Mouse (Mus musculus): ENCODE results near the gene Ctdnep1. TPM values are rescaled to one million over a fixed set of nuclear protein-coding genes. Genes with fewer than 3 reads are reported as not detected.

The Ctdnep1 gene
- polyA plus RNA-seq, 1 experiment, result 42.5 TPM

DNA sequence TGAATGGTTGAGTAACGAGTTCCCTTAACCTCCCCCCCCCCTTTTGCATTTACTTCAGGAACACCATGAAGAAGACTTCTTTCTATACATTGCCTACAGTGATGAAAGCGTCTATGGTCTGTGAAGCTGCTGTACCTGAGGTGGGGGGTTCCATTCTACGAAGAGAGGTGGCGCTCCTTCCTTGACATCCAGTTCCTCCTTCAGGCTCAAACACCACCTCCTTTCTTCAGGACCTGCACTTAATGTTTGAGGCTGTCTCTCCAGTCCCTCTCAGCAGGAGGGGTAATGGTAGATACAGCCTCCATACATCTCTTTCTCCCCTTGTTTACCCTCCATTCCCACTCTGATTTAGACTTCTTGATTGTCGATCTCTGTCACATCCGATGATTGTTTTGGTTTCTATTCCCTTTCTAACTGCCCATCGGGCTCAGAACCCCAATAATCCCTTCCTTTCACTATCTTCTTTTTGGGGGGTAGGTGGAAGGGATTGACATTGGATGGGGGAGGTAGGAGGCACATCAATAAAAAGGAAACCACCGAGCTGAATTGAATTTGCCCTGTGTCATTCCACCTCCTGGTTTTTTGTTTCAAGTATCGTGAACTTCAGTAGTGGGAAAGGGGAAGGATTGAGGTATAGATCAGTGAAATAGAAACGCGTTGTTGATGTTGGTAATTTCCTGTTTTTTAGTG lies 13.6 kb downstream of the Ctdnep1 start:
- Histone ChIP-seq H3K4me3 (replicated peaks; ENCODE audit: control insufficient read depth, low read depth, low read length) (no peak overlapping the region), H3K27ac (ENCODE audit: control insufficient read depth, insufficient read depth, low read depth, low read length, poor library complexity) (no peak overlapping the region), H3K4me1 (ENCODE audit: control insufficient read depth, insufficient read depth, low read length) (peaks cover 2% of the 10 kb centered on the region; the same call in 1 of the 2 replicates)

DNA sequence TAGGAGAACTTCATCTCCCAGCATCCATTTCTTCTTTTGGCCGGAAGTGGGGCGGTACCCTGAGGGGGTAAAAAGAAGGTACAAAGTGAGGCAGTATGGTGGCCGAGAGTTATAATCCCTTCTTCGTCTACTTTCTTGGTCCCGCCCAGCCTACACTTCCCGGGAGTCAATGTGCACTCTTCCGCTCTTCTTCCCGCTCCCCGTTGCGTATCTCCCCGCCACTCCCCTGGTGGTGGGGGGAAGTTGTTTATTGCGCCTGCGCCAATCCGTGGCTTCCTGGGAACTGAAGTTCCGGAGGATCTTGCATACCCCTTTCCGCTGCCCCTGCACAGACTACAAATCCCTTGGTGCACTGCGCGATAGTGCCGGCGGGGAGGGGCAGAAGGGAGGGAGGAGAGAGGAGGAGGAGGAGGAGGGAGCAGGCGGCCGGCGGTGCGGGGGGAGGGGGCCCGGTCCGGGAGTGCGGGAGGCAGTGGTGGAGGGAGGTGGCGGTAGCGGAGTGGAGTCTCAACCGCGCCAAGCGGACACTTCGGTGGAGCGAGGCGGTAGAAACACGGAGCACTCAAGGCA lies 14.5 kb downstream of the Ctdnep1 start, which contains the start of gene Phf23:
Phf23 (plus strand) TSS at position 387 of the 570 bp plus-strand sequence.
- Histone ChIP-seq H3K4me3 (replicated peaks; ENCODE audit: control insufficient read depth, low read depth, low read length) (peak within 1 kb of the TSS; percentile 89), H3K27ac (ENCODE audit: control insufficient read depth, insufficient read depth, low read depth, low read length, poor library complexity) (peak within 1 kb of the TSS; percentile 98), H3K4me1 (ENCODE audit: control insufficient read depth, insufficient read depth, low read length) (peaks cover 2% of the 10 kb centered on the region; the same call in 1 of the 2 replicates)
- WGBS, result 2% methylated on average over 35 of the region's 36 CpGs
- TF ChIP-seq POLR2A (IDR thresholded peaks at IDR 0.05; ENCODE audit: borderline replicate concordance, control insufficient read depth, low read depth, low read length), result peak; percentile 43; the same call in 1 of the 2 replicates
- TF ChIP-seq CTCF (IDR thresholded peaks at IDR 0.05; ENCODE audit: control insufficient read depth, insufficient read depth, low read length), result peak; percentile 30; the same call in 1 of the 2 replicates

More for the DNA sequence above, 13.6 kb downstream of the Ctdnep1 start:
- WGBS, result 80% methylated on average over 11 of the region's 11 CpGs
- TF ChIP-seq POLR2A (IDR thresholded peaks at IDR 0.05; ENCODE audit: borderline replicate concordance, control insufficient read depth, low read depth, low read length) (no peak), CTCF (IDR thresholded peaks at IDR 0.05; ENCODE audit: control insufficient read depth, insufficient read depth, low read length) (no peak)

DNA sequence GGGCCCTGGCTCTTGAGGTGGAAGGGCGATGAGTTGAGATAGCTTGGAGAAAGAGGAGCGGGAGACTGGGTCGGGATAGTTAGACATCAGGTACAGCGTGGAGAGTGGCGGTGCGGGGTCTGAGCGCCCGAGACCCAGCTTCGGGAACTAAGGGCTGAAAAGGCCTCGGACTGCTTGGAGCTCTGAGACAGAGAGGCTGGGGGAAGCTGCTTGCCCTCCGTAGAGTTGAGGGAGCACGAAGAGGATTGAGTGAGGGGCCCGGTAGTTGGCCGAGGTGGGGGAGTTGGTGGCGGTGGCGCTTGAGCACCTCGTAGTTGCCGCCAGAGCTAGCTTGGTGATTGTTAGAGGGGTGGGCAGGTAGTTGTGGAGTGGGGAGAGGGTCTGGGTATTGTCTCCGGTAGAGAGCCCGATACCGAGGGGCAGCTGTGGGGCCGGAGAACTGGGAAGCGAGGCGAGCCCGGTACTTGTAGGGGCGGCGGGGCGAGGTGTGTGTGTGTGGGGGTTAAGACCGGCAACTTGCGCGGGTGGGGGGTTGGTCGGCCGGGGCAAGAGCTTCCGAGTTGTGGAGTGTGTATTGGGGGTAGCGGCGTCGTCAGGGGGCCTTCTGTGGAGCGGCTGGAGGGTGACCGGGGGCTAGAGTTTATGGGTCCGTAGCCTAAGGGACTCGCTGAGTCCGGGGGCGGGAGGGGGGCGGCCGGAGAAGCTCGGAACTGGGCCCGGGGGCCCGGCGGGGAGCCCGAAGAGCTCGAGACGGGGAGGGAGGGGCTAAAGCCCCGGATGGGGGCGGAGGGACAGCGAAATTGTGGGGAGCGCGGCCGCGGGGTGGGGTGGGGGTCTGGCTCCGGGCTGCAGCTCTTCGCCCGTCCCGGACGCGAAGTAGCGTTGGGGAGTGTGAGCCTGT lies 15.5 kb downstream of the Ctdnep1 start:
- Histone ChIP-seq H3K4me3 (replicated peaks; ENCODE audit: control insufficient read depth, low read depth, low read length) (peak overlapping the region; percentile 89), H3K27ac (ENCODE audit: control insufficient read depth, insufficient read depth, low read depth, low read length, poor library complexity) (peak overlapping the region; percentile 98), H3K4me1 (ENCODE audit: control insufficient read depth, insufficient read depth, low read length) (peaks cover 4% of the 10 kb centered on the region)
- WGBS, result under 1% methylated on average over 66 of the region's 66 CpGs
- TF ChIP-seq POLR2A (IDR thresholded peaks at IDR 0.05; ENCODE audit: borderline replicate concordance, control insufficient read depth, low read depth, low read length), result no peak
- no peak for TF ChIP-seq CTCF (IDR thresholded peaks at IDR 0.05; ENCODE audit: control insufficient read depth, insufficient read depth, low read length)

DNA sequence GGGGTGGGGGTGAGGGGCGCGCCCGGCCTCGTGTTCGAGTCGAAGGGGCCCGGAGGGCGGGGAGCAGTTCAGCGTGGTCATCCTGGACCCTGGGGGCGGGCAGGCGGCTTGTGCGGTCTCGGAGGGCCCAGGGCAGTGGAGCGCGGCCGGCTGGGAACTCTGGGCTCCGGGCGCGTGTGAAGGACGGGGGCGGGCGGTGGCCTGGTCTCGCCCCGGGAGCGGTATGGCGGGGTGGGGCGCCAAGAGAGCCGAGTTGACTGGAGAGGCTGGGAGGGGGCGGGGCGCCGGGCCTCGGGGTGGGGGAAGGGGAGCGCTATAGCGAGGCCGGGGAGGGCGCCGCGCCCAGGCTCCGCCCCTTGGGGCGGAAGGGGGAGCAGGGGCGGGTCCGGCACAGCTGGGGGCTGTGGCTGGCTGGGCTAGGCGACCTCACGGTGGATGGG lies 16.1 kb downstream of the Ctdnep1 start:
- 2% methylated on average over 41 of the region's 44 CpGs for WGBS
- Histone ChIP-seq H3K27ac (ENCODE audit: control insufficient read depth, insufficient read depth, low read depth, low read length, poor library complexity) (peak overlapping the region; percentile 98), H3K4me1 (ENCODE audit: control insufficient read depth, insufficient read depth, low read length) (peaks cover 4% of the 10 kb centered on the region), H3K4me3 (replicated peaks; ENCODE audit: control insufficient read depth, low read depth, low read length) (peak overlapping the region; percentile 89)
- TF ChIP-seq CTCF (IDR thresholded peaks at IDR 0.05; ENCODE audit: control insufficient read depth, insufficient read depth, low read length), result no peak
- TF ChIP-seq POLR2A (IDR thresholded peaks at IDR 0.05; ENCODE audit: borderline replicate concordance, control insufficient read depth, low read depth, low read length), result peak; percentile 56; the same call in 1 of the 2 replicates

DNA sequence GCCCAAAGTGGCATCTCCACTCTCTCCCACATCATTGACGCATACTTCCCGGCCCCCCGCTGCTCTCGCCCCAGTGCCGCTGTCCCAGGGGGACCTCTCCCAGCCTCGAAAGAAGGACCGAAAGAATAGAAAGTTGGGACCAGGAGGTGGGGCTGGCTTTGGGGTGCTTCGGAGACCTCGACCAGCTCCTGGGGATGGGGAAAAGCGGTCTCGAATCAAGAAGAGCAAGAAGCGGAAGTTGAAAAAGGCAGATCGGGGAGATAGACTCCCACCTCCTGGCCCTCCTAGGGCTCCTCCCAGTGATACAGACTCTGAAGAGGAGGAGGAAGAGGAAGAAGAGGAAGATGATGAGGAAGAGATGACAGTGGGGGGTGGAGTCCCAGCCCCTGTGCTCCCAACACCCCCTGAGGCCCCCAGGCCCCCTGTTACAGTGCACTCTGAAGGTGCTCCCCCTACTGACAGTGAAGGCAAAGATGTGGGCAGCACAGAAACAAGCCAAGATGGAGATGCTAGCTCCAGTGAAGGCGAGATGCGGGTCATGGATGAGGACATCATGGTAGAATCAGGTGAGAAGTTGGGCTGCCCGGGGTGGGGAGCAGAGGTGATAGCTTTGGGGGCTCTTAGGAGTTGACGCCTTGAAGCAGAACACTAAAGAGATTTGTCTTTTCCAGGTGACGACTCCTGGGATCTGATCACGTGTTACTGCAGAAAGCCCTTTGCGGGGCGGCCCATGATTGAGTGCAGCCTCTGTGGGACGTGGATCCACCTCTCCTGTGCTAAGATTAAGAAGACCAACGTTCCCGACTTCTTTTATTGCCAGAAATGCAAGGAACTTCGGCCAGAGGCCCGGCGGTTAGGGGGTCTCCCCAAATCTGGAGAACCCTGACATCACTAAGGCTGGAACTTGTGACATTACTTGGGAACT lies 17.9 kb downstream of the Ctdnep1 start:
- peak overlapping the region; percentile 1; the same call in 1 of the 2 replicates for H3K27ac ChIP-seq (ENCODE audit: control insufficient read depth, insufficient read depth, low read depth, low read length, poor library complexity)
- 0 out of 2 replicates have a peak, but pooled peaks have one; percentile 15 for TF ChIP-seq CTCF (IDR thresholded peaks at IDR 0.05; ENCODE audit: control insufficient read depth, insufficient read depth, low read length)
- no peak for TF ChIP-seq POLR2A (IDR thresholded peaks at IDR 0.05; ENCODE audit: borderline replicate concordance, control insufficient read depth, low read depth, low read length)
- WGBS, result 83% methylated on average over 27 of the region's 27 CpGs
- H3K4me1 ChIP-seq (ENCODE audit: control insufficient read depth, insufficient read depth, low read length), result peaks cover 2% of the 10 kb centered on the region
- no peak overlapping the region for H3K4me3 ChIP-seq (replicated peaks; ENCODE audit: control insufficient read depth, low read depth, low read length)

DNA sequence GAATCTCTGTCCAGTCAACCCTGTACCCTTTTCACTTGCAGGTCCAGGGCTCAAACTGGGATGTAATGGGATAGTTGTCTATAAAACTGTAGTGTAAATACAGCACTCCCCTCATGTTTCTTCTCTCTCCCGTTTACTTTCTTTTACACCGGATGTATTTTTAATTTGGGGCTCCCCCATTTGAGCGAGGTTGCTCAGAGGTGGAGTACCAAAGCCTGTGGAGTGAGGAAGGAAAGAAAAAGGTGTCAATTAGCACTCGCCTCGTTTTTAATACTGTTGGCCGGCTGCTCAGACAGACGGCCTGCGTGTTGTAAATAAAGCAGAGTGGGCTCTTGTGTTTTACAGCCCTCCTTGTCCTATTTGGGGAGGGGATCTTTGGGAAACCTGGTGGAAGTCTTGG lies 18.7 kb downstream of the Ctdnep1 start:
- H3K4me1 ChIP-seq (ENCODE audit: control insufficient read depth, insufficient read depth, low read length), result peaks cover 2% of the 10 kb centered on the region
- H3K27ac ChIP-seq (ENCODE audit: control insufficient read depth, insufficient read depth, low read depth, low read length, poor library complexity), result no peak overlapping the region
- 81% methylated on average over 8 of the region's 8 CpGs for WGBS
- TF ChIP-seq CTCF (IDR thresholded peaks at IDR 0.05; ENCODE audit: control insufficient read depth, insufficient read depth, low read length) (no peak), POLR2A (IDR thresholded peaks at IDR 0.05; ENCODE audit: borderline replicate concordance, control insufficient read depth, low read depth, low read length) (no peak)
- no peak overlapping the region for H3K4me3 ChIP-seq (replicated peaks; ENCODE audit: control insufficient read depth, low read depth, low read length)

DNA sequence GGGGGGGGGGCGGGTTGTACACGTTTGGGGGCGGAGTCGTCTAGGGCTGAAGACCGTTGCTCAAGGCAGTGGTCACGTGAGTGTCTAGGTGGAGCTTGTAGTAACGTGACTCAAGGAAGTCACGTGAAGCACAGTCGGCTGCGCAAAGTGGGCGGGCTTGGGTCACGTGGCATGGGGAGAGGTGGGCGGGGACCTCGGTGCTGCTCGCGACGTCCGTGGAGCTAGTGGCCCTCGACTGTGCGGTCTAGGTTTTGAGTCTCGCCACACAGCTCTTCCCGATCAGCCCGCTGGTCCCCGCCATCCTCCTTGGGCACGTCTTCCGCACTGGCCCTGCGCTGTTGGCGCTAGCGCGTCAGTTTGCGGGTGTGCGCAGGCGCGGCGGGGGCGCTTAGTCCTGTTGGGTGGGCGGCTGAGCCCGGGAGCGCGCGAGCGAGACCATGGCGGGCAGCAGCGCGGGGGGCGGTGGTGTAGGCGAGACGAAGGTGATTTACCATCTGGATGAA lies 19.5 kb downstream of the Ctdnep1 start, which contains the start of gene Dvl2:
Dvl2 (plus strand) TSS at position 200 of the 503 bp plus-strand sequence.
- Histone ChIP-seq H3K4me3 (replicated peaks; ENCODE audit: control insufficient read depth, low read depth, low read length) (peak within 1 kb of the TSS; percentile 82), H3K4me1 (ENCODE audit: control insufficient read depth, insufficient read depth, low read length) (peaks cover 2% of the 10 kb centered on the region), H3K27ac (ENCODE audit: control insufficient read depth, insufficient read depth, low read depth, low read length, poor library complexity) (peak within 1 kb of the TSS; percentile 86)
- TF ChIP-seq CTCF (IDR thresholded peaks at IDR 0.05; ENCODE audit: control insufficient read depth, insufficient read depth, low read length) (no peak), POLR2A (IDR thresholded peaks at IDR 0.05; ENCODE audit: borderline replicate concordance, control insufficient read depth, low read depth, low read length) (peak; percentile 85; the same call in 1 of the 2 replicates)
- WGBS, result 1% methylated on average over 48 of the region's 48 CpGs

Measured in bone marrow, adult 2 months (tissue).